Mouse (Mus musculus): ENCODE results near the gene Ubl5.

GRCm38 (mm10) chr9:20665925-20666324, 23.2 kb downstream of the Ubl5 start:
- no peak for TF ChIP-seq TAL1 (IDR thresholded peaks at IDR 0.05; ENCODE audit: low read length)
- TF ChIP-seq GATA1 (IDR thresholded peaks at IDR 0.05; ENCODE audit: low read length), result no peak
